Mouse (Mus musculus): ENCODE data around the gene Prkce.

DNA sequence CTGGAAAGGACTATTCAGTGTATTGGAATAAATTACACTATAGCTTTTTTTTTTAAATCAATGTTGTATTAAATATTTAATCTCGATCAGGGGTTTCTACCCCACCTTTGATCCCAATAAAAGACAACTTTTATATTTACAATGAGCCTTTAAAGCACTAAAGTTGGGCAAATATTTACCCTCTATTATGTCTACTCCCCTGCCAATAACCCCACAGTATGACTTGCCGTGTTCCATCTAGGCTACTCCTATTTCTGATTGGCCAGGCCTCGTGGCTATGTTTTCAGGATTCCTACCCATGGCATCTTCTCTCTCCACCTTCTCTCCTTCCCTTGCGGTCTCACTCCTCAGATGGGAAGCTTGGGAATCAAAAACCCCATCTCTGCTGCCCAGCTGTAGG is 108.8 kb downstream of the Prkce start:
- TF ChIP-seq POLR2A (IDR thresholded peaks at IDR 0.05; ENCODE audit: low read depth, low read length) (no peak), CTCF (IDR thresholded peaks at IDR 0.05; ENCODE audit: borderline replicate concordance, insufficient read depth, low read length) (no peak)
